Mouse (Mus musculus): ENCODE results near the gene B3galnt1. TPM values are rescaled to one million over a fixed set of nuclear protein-coding genes. Genes with fewer than 3 reads are reported as not detected.
A peak's percentile ranks its signal among the peaks of the same experiment; 100 is the strongest.
"Not testable (repeated sequence)": the region's sequence is repeated elsewhere in the genome, so short reads cannot be mapped to it uniquely, and the experiment has no call there.

Gene B3galnt1
- polyA plus RNA-seq, 1 experiment from 2014 or later = 32.4 TPM

- peak overlapping the region; percentile 88 for H3K9ac ChIP-seq
- H3K36me3 ChIP-seq = no peaks in the 10 kb centered on the region
- H3K9me3 ChIP-seq = no peaks in the 10 kb centered on the region
- peak overlapping the region; percentile 72 for H3K4me3 ChIP-seq
- H3K27me3 ChIP-seq = no peaks in the 10 kb centered on the region
- ATAC-seq (ENCODE audit: insufficient number of reproducible peaks, insufficient read depth, low FRiP score, low TSS enrichment, low read depth) = no peak
- peaks cover 14% of the 10 kb centered on the region; the same call in 1 of the 2 replicates for H3K4me1 ChIP-seq
- peak overlapping the region; percentile 79 for H3K4me2 ChIP-seq
- WGBS = 87% methylated on average over 6 of the region's 6 CpGs
- no peak overlapping the region for H3K27ac ChIP-seq
Observed at GRCm38 (mm10) chr3:69597211-69597610, 1.5 kb downstream of the B3galnt1 start.

- peaks cover 14% of the 10 kb centered on the region; the same call in 1 of the 2 replicates for H3K4me1 ChIP-seq
- no peak overlapping the region for H3K4me3 ChIP-seq
- H3K4me2 ChIP-seq = no peak overlapping the region
- no peak for ATAC-seq (ENCODE audit: insufficient number of reproducible peaks, insufficient read depth, low FRiP score, low TSS enrichment, low read depth)
- WGBS = 90% methylated on average over 3 of the region's 3 CpGs
- no peak overlapping the region for H3K27ac ChIP-seq
- no peaks in the 10 kb centered on the region for H3K27me3 ChIP-seq
- H3K36me3 ChIP-seq = peaks cover 6% of the 10 kb centered on the region; the same call in 1 of the 2 replicates
- H3K9me3 ChIP-seq = no peaks in the 10 kb centered on the region
- H3K9ac ChIP-seq = no peak overlapping the region
Observed at GRCm38 (mm10) chr3:69596116-69596515, 2.6 kb downstream of the B3galnt1 start.

DNA sequence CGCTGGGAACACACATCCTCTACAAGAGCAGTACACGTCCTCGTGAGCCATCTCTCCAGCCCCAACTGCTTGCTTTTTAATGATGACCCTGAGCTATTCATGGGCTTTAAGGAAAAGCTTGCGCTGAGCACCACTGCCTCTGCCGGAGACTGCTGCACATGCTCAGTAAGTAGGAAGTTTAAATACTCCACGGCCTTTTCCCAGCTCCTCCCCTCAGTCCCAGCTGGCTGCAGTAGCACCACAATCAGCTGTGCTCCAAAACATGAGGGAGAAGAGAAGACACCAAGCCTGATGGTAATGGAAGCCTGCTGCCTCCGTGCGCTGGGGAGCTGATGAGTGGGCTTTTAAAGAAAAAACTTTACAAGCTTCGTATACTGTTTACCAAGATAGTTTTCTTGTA, 4.7 kb downstream of the B3galnt1 start:
- peaks cover 4% of the 10 kb centered on the region; the same call in 1 of the 2 replicates for H3K9me3 ChIP-seq
- no peak overlapping the region for H3K9ac ChIP-seq
- peaks cover 6% of the 10 kb centered on the region; the same call in 1 of the 2 replicates for H3K36me3 ChIP-seq
- no peak overlapping the region for H3K27ac ChIP-seq
- peaks cover 11% of the 10 kb centered on the region; the same call in 1 of the 2 replicates for H3K4me1 ChIP-seq
- ATAC-seq (ENCODE audit: insufficient number of reproducible peaks, insufficient read depth, low FRiP score, low TSS enrichment, low read depth) = no peak
- no peak overlapping the region for H3K4me2 ChIP-seq
- H3K27me3 ChIP-seq = no peaks in the 10 kb centered on the region
- WGBS = 71% methylated on average over 9 of the region's 9 CpGs
- H3K4me3 ChIP-seq = no peak overlapping the region

DNA sequence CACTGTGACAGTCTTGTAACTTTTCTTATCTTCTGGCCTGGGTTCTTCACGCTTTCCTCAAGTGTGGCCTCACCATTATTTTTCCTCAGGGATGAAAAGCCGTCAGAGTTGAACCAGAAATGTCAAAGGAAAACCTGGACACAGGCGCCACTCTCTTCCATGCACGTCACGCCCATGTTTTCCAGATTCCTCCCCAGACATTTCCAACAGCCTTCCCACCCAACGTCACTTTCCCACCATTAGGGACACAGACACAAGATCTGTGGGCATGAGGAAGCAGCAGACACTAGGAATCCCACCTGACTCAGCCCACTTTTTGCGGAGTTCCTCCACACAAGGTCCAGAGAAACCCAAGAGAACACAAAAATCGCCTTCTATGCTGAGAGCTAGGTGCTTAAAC, 5.3 kb downstream of the B3galnt1 start:
- Histone ChIP-seq H3K27me3 (no peaks in the 10 kb centered on the region), H3K4me1 (peaks cover 8% of the 10 kb centered on the region; the same call in 1 of the 2 replicates), H3K27ac (no peak overlapping the region), H3K9ac (no peak overlapping the region), H3K4me2 (no peak overlapping the region), H3K36me3 (peaks cover 6% of the 10 kb centered on the region; the same call in 1 of the 2 replicates), H3K4me3 (no peak overlapping the region), H3K9me3 (peaks cover 4% of the 10 kb centered on the region; the same call in 1 of the 2 replicates)
- no peak for ATAC-seq (ENCODE audit: insufficient number of reproducible peaks, insufficient read depth, low FRiP score, low TSS enrichment, low read depth)
- WGBS = 89% methylated on average over 8 of the region's 8 CpGs

DNA sequence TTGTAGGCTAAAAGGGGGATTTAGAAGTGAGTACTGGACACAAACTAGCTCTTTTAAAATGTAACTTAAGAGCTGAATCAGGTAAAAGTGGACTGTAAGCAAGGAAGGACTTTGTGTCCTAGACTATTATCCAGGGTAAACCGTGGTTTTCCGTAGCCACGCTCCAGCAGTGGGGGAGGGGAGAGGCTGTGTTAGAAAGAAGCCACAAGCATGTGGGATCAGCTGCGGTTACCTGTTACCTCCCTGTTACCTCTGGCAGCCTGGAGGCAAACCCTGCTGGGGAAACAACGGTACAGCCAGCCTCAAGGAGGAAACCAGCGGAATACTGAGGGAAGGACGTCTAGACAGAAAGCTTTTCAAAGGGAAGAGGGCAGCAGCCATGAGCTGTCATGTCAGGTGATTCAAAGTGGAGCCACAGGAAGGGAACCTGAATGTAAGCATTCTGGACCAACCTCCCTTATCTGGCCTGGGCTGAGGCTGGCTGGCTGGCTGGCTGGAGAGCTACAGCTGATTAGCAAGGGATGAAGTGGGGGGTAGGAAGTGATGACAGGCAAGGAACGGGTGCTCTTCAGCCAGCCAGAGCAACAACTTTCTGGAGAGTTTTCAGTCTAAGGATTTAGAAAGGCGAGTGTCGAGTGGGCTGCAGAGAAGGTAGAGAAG, 10.5 kb downstream of the B3galnt1 start:
- H3K4me2 ChIP-seq = no peak overlapping the region
- ATAC-seq (ENCODE audit: insufficient number of reproducible peaks, insufficient read depth, low FRiP score, low TSS enrichment, low read depth) = no peak
- H3K9ac ChIP-seq = no peak overlapping the region; the same call in 1 of the 2 replicates
- WGBS = 31% methylated on average over 10 of the region's 10 CpGs
- peaks cover 4% of the 10 kb centered on the region; the same call in 1 of the 2 replicates for H3K9me3 ChIP-seq
- no peak overlapping the region for H3K4me3 ChIP-seq
- peaks cover 9% of the 10 kb centered on the region for H3K4me1 ChIP-seq
- peaks cover 7% of the 10 kb centered on the region for H3K36me3 ChIP-seq
- no peak overlapping the region for H3K27ac ChIP-seq
- H3K27me3 ChIP-seq = no peaks in the 10 kb centered on the region

DNA sequence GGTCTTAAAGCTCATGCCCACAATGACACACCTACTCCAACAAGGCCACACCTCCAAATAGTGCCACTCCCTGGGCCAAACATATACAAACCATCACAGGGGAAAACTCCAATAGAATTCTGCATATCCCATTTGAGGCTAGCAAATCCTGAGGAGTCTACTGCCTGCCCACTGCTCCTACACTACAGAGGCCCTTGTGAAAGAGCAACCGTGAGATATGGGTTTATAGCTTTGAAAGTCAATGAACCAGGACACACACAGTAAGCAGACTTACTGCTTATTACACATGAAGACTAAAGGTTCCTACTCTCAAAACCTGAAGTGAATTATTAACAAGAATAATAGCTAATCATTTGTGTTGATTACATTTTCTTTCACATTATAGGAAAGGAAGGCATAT, 15.0 kb downstream of the B3galnt1 start:
- no peak for ATAC-seq (ENCODE audit: insufficient number of reproducible peaks, insufficient read depth, low FRiP score, low TSS enrichment, low read depth)
- no peak overlapping the region for H3K9ac ChIP-seq
- H3K4me1 ChIP-seq = peaks cover 9% of the 10 kb centered on the region
- no peak overlapping the region for H3K4me3 ChIP-seq
- H3K9me3 ChIP-seq = no peaks in the 10 kb centered on the region
- no peak overlapping the region for H3K4me2 ChIP-seq
- H3K36me3 ChIP-seq = peaks cover 13% of the 10 kb centered on the region
- 85% methylated on average over 1 of the region's 1 CpGs for WGBS
- no peak overlapping the region for H3K27ac ChIP-seq
- H3K27me3 ChIP-seq = no peaks in the 10 kb centered on the region

DNA sequence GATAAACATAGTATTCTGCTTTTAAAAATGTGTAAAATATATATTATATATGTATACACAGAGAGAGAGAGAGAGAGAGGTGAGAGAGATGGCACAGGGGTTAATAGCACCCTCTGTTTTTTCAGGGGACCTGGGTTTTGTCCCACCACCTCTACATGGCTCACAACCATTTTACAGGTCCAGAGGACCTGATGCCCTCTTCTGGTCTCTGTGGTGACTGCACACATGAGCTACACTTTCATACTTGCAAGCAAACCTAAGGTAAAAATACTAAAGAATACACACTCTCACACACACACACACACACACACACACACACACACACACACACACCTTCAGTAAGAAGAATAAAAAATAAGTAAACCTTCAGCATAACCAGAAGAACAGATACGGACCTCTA, 20.0 kb downstream of the B3galnt1 start:
- 100% methylated on average over 1 of the region's 1 CpGs for WGBS
- H3K9ac ChIP-seq = no peak overlapping the region
- H3K27ac ChIP-seq = no peak overlapping the region
- H3K4me1 ChIP-seq = no peaks in the 10 kb centered on the region
- ATAC-seq (ENCODE audit: insufficient number of reproducible peaks, insufficient read depth, low FRiP score, low TSS enrichment, low read depth) = no peak
- H3K4me3 ChIP-seq = no peak overlapping the region
- no peaks in the 10 kb centered on the region for H3K27me3 ChIP-seq
- H3K4me2 ChIP-seq = no peak overlapping the region
- peaks cover 45% of the 10 kb centered on the region for H3K36me3 ChIP-seq
- H3K9me3 ChIP-seq = no peaks in the 10 kb centered on the region

GRCm38 (mm10) chr3:69576715-69577114, 22.0 kb downstream of the B3galnt1 start:
- no peak for ATAC-seq (ENCODE audit: insufficient number of reproducible peaks, insufficient read depth, low FRiP score, low TSS enrichment, low read depth)
- WGBS = 82% methylated on average over 3 of the region's 3 CpGs
- H3K27ac ChIP-seq = no peak overlapping the region

DNA sequence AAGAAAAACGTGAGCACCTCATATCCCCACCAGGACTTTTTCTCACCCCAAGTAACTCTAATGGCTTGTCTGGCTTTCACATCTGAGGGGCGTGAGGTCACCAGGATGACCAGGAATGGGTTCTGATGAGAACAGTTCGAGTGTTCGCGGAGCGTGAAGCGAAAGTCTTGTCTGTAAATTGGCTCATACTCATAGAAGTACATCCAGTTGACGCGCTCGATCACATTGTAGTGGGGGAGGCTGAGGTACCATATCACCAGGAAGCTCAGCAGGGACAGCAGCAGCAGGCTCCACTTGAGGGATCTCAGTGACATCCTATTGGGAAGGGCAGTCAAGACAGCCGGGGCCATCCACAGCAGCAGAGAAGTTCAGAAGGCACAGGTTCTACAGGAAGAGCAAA, 23.2 kb downstream of the B3galnt1 start:
- H3K9me3 ChIP-seq = no peaks in the 10 kb centered on the region
- no peak overlapping the region for H3K27ac ChIP-seq
- H3K9ac ChIP-seq = no peak overlapping the region
- H3K4me3 ChIP-seq = no peak overlapping the region
- no peak overlapping the region for H3K4me2 ChIP-seq
- peaks cover 42% of the 10 kb centered on the region for H3K36me3 ChIP-seq
- no peaks in the 10 kb centered on the region for H3K27me3 ChIP-seq
- H3K4me1 ChIP-seq = no peaks in the 10 kb centered on the region
- WGBS = 94% methylated on average over 11 of the region's 11 CpGs
- no peak for ATAC-seq (ENCODE audit: insufficient number of reproducible peaks, insufficient read depth, low FRiP score, low TSS enrichment, low read depth)

More at GRCm38 (mm10) chr3:69576715-69577114, 22.0 kb downstream of the B3galnt1 start:
- H3K4me3 ChIP-seq = no peak overlapping the region
- no peak overlapping the region for H3K4me2 ChIP-seq
- H3K9ac ChIP-seq = no peak overlapping the region
- peaks cover 42% of the 10 kb centered on the region for H3K36me3 ChIP-seq
- H3K4me1 ChIP-seq = no peaks in the 10 kb centered on the region
- H3K27me3 ChIP-seq = no peaks in the 10 kb centered on the region
- no peaks in the 10 kb centered on the region for H3K9me3 ChIP-seq

DNA sequence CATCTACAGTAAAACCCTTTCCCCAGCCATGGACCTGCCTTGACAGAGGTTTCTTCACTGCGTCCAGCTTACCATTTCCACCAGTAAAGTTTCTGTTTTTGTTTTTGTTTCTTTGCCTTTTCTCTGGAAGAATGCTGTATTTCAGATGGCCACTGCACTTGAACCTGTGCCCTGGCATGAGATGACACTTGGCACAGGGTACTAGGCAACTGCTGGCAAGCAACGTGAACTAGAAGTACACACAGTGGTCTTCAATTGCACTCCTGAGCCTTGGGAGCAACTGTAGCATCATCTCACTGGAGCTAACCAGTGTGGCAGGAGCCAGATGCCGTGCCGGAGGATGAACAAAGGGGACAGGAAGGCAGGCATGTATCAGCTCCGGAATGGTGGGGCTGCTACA, 26.2 kb downstream of the B3galnt1 start:
- H3K27ac ChIP-seq = no peak overlapping the region
- H3K36me3 ChIP-seq = peaks cover 30% of the 10 kb centered on the region
- H3K4me1 ChIP-seq = no peaks in the 10 kb centered on the region
- no peak overlapping the region for H3K4me2 ChIP-seq
- no peak overlapping the region for H3K4me3 ChIP-seq
- no peak for ATAC-seq (ENCODE audit: insufficient number of reproducible peaks, insufficient read depth, low FRiP score, low TSS enrichment, low read depth)
- H3K27me3 ChIP-seq = no peaks in the 10 kb centered on the region
- no peaks in the 10 kb centered on the region for H3K9me3 ChIP-seq
- H3K9ac ChIP-seq = no peak overlapping the region
- 91% methylated on average over 5 of the region's 5 CpGs for WGBS

- not testable (repeated sequence) for H3K4me3 ChIP-seq; H3K9me3 ChIP-seq; H3K4me2 ChIP-seq; ATAC-seq (ENCODE audit: insufficient number of reproducible peaks, insufficient read depth, low FRiP score, low TSS enrichment, low read depth); H3K27ac ChIP-seq; H3K27me3 ChIP-seq; H3K4me1 ChIP-seq; H3K36me3 ChIP-seq; H3K9ac ChIP-seq
- WGBS = 85% methylated on average over 1 of the region's 1 CpGs
Observed at GRCm38 (mm10) chr3:69565586-69565985, 33.2 kb downstream of the B3galnt1 start.

DNA sequence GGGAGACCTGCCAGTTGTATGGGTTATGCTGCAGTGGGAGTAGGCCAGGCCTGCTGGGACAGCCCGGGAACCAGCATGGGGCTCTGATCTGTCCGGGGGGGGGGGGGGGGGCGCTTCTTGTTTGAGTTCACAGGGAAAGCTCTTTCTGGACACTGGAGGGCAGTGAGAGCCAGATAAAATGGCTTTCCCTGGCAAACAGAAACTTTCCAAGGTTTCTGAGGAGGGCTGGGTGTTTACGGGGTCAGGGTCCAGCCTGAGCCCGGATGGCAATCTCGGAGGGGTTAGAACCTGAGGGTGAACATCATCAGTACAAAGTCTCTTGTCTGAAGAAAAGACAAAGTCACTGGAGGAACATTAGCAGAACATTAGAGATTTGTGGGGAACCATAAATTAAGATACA, 35.4 kb downstream of the B3galnt1 start:
- 79% methylated on average over 6 of the region's 6 CpGs for WGBS
- Histone ChIP-seq H3K4me1 (0 out of 2 replicates have a peak, but pooled peaks cover 4% of the 10 kb centered on the region), H3K9ac (no peak overlapping the region), H3K9me3 (no peaks in the 10 kb centered on the region), H3K36me3 (no peaks in the 10 kb centered on the region), H3K27ac (no peak overlapping the region), H3K4me3 (no peak overlapping the region), H3K27me3 (no peaks in the 10 kb centered on the region), H3K4me2 (no peak overlapping the region)
- no peak for ATAC-seq (ENCODE audit: insufficient number of reproducible peaks, insufficient read depth, low FRiP score, low TSS enrichment, low read depth)

Measured in embryonic facial prominence, embryonic 13.5 days (tissue).